Mouse (Mus musculus) granulocyte monocyte progenitor cell, adult 5-6 weeks (primary cell): ENCODE measurements around the gene Gsg1. TPM values are rescaled to one million over a fixed set of nuclear protein-coding genes. Genes with fewer than 3 reads are reported as not detected.

Experiments
- ATAC-seq: replicated peaks from 2 replicates; pipeline ENCODE4 v1.8.0; 2016; ENCODE audit warnings: mild to moderate bottlenecking, moderate TSS enrichment, inconsistent platforms; ENCODE audit not compliant: poor library complexity, severe bottlenecking
- total RNA-seq, 2 experiments: library from RNA; stranded (forward) in 1 of 2; stranded (reverse) in 1 of 2; fragments of 200-712, 200-1000 nt in 1 of 2; fragments of >200 nt in 1 of 2; fragmentation: Nextera tagmentation in 1 of 2; gene quantifications; 2 replicates each; pipeline ENCODE4 v1.2.3; 2014 to 2017

The Gsg1 gene
- total RNA-seq, 2 experiments from 2014 or later, result not detected

- no peak for ATAC-seq
These were observed 41.5 kb downstream of the Gsg1 start for GRCm38 (mm10) chr6:135212666-135213065.

GRCm38 (mm10) chr6:135211169-135211568 is 43.0 kb downstream of the Gsg1 start:
- ATAC-seq, result no peak

DNA sequence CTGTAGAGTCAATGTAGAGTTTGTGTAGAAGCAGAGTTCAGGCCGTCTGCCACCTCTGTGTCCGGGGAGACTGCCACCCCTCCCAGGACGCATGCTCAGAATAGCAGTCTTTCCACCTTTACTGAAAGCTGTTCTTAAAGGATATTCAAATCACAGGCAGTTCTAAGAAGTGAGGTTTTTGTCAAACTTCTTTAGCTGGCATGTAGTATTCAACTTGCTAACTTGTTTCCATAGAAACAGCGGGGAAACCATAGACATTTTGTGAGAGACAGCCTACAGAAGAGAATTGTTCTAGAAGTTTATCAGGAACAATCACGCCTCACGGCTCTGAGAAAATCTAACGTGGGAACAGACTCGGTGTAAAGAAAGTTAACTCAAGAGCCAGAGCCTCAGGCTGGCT is 47.2 kb downstream of the Gsg1 start:
- ATAC-seq, result no peak

GRCm38 (mm10) chr6:135205802-135206201 is 48.3 kb downstream of the Gsg1 start:
- ATAC-seq, result no peak

DNA sequence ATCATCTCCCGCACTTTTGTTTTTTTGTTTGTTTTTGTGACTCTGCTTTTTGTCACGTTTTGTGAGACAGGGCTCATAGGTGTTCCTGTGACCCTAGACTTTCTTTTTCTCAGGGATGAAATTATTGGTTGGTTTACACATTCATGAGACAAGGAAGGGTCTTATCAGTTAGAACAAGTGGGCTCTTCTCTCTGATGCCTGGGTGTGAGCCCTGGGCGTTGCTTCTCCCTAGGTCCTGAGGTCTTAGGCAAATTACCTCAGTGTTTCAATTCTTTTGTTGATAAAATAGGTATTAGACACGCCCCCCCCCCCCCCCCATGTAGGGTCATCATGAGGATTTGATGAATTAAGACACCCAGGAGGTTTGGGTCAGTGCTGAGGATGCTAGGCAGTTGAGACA is 49.3 kb downstream of the Gsg1 start:
- ATAC-seq, result no peak

DNA sequence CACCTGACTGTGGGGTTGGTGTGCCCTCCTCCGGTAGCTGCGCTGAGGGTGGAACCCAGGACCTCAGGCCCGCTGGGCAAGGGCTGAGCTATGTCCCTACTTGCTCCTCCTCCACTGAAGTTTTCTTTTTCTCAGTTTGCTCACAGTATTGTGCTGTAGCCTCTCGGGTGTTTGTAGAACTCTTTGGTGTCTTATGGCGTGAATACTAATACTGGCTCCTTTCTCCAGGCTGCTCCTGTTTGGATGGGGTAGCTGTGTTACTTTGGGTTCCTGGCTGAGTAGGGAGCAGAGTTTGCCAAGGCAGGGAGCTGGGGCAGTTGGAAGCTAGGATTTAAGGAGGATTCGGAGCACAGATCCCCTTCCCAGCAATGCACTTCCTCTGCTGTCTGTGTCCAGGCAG is 50.4 kb downstream of the Gsg1 start:
- ATAC-seq, result no peak

GRCm38 (mm10) chr6:135202668-135203067 is 51.5 kb downstream of the Gsg1 start:
- no peak for ATAC-seq

- ATAC-seq, result no peak
These were observed 53.8 kb downstream of the Gsg1 start for GRCm38 (mm10) chr6:135200122-135200957.

- ATAC-seq, result no peak
These were observed 55.4 kb downstream of the Gsg1 start for GRCm38 (mm10) chr6:135198726-135199125.

DNA sequence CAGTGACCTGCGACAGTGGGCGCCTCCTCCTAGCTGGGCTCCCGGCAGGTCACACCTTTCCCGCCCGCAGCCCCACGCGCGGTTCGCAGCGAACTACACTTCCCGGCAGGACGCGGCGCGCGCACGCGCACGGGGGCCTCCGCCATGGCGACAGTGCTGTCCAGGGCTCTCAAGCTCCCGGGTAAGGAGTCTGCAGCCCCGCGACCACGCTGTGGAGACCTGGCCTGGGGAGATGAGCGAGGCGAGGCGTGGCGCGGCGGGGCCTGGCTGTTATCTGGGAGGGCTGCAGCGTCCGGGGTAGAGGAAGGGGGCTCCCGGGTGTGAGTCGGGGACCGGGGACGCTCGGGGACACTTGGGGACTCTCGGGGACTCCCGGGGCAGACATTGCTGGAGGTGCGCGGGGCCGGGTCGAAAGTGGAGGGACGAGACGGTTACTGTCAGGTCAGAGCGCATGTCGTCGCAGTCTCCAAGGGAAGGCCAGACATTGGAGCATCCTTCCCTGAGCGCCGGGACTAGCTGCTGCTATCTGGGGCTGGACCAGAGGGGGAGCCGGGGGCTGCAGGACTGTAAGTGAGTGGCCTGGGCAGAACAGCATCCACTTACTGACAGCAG is 56.1 kb downstream of the Gsg1 start, which contains the start of the genes Fam234b and Hebp1:
Fam234b (plus strand) TSS at position 57 of the 612 bp plus-strand sequence.
Hebp1 (minus strand) TSS at position 102 of the 612 bp plus-strand sequence.
- ATAC-seq, result peak; percentile 79

- no peak for ATAC-seq
These were observed 56.7 kb downstream of the Gsg1 start for GRCm38 (mm10) chr6:135197446-135197845.

- no peak for ATAC-seq
These were observed 57.4 kb downstream of the Gsg1 start for GRCm38 (mm10) chr6:135196707-135197106.

GRCm38 (mm10) chr6:135194907-135195306 is 59.2 kb downstream of the Gsg1 start:
- ATAC-seq, result no peak

DNA sequence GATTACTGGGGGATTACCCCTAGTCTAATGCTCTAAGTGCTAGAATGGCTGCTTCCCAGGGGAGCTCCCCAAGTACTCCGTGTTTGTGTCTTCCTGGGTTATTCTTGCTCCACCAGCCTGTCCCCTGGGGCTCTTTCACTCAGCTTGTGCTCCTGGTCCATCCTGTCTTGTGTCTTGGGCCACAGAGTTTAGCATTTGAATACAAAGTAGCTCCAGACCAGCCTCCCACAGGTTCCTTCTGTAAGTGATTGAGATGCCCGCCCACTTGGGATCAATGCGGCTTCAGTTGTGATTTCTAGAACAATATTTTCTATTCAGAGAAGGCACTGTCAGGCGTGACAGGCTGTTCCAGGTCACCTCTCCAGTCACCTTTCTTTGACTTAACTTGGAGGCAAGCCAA is 60.4 kb downstream of the Gsg1 start:
- no peak for ATAC-seq

GRCm38 (mm10) chr6:135192993-135193392 is 61.2 kb downstream of the Gsg1 start:
- no peak for ATAC-seq

GRCm38 (mm10) chr6:135191906-135192305 is 62.2 kb downstream of the Gsg1 start:
- ATAC-seq, result peak; percentile 55

- ATAC-seq, result no peak
These were observed 64.0 kb downstream of the Gsg1 start for GRCm38 (mm10) chr6:135190122-135190521.

GRCm38 (mm10) chr6:135188629-135189028 is 65.5 kb downstream of the Gsg1 start:
- peak; percentile 64 for ATAC-seq
